Mouse (Mus musculus) gastrocnemius, postnatal 4 days (tissue): Measurements from ENCODE around the gene Plcb4. TPM values are rescaled to one million over a fixed set of nuclear protein-coding genes. Genes with fewer than 3 reads are reported as not detected.
"Not testable (repeated sequence)": the region's sequence is repeated elsewhere in the genome, so short reads cannot be mapped to it uniquely, and the experiment has no call there.

Source experiments
- DNase-seq, 2 experiments: peaks; one replicate each; pipeline ENCODE4 v3.0.0; 2021 to 2022; ENCODE audit warnings: low spot score in 2 of 2, mixed read lengths in 2 of 2
- total RNA-seq, 2 experiments: library from RNA; stranded (reverse); gene quantifications; 2 replicates each; pipeline ENCODE4 v1.2.3; 2021

Gene Plcb4
- total RNA-seq, 2 experiments from 2014 or later, result 34.1 to 37.2 TPM

- DNase-seq, result no peak
Measured at GRCm38 (mm10) chr2:135672459-135673104, 13.8 kb downstream of the Plcb4 start.

- DNase-seq, result no peak
Measured at GRCm38 (mm10) chr2:135673649-135674048, 14.8 kb downstream of the Plcb4 start.

GRCm38 (mm10) chr2:135675284-135675683 lies 16.5 kb downstream of the Plcb4 start:
- no peak for DNase-seq

- no peak for DNase-seq
Measured at GRCm38 (mm10) chr2:135676978-135677501, 18.2 kb downstream of the Plcb4 start.

- DNase-seq, result no peak
Measured at GRCm38 (mm10) chr2:135677601-135678000, 18.8 kb downstream of the Plcb4 start.

GRCm38 (mm10) chr2:135680001-135680400 lies 21.2 kb downstream of the Plcb4 start:
- DNase-seq, result no peak

GRCm38 (mm10) chr2:135680406-135681134 lies 21.8 kb downstream of the Plcb4 start:
- DNase-seq, result no peak

GRCm38 (mm10) chr2:135683684-135684440 lies 25.1 kb downstream of the Plcb4 start:
- no peak for DNase-seq

GRCm38 (mm10) chr2:135686692-135687091 lies 27.9 kb downstream of the Plcb4 start:
- no peak for DNase-seq

GRCm38 (mm10) chr2:135687585-135687984 lies 28.8 kb downstream of the Plcb4 start:
- no peak for DNase-seq

- peak in 1 of 2 experiments; percentile 52 for DNase-seq
Measured at GRCm38 (mm10) chr2:135692568-135693488, 34.0 kb downstream of the Plcb4 start.

GRCm38 (mm10) chr2:135700686-135701413 lies 42.0 kb downstream of the Plcb4 start:
- DNase-seq, result no peak

GRCm38 (mm10) chr2:135704673-135705072 lies 45.9 kb downstream of the Plcb4 start:
- DNase-seq, result no peak

- no peak for DNase-seq
Measured at GRCm38 (mm10) chr2:135707305-135707704, 48.5 kb downstream of the Plcb4 start.

- DNase-seq, result no peak
Measured at GRCm38 (mm10) chr2:135708386-135708785, 49.6 kb downstream of the Plcb4 start.

- DNase-seq, result no peak
Measured at GRCm38 (mm10) chr2:135708796-135709195, 50.0 kb downstream of the Plcb4 start.

GRCm38 (mm10) chr2:135709736-135710135 lies 50.9 kb downstream of the Plcb4 start:
- DNase-seq, result not testable (repeated sequence)

- no peak for DNase-seq
Measured at GRCm38 (mm10) chr2:135711049-135711924, 52.5 kb downstream of the Plcb4 start.

- DNase-seq, result peak in 1 of 2 experiments; percentile 62
Measured at GRCm38 (mm10) chr2:135711925-135712288, 53.1 kb downstream of the Plcb4 start.
